Mouse (Mus musculus): ENCODE data around the gene Lrrc8c. TPM values are rescaled to one million over a fixed set of nuclear protein-coding genes. Genes with fewer than 3 reads are reported as not detected.

Lrrc8c gene
- polyA plus RNA-seq, 1 experiment from 2014 or later: 15.7 TPM

- no peak for DNase-seq (ENCODE audit: low spot score)
- WGBS: 87% methylated on average over 6 of the region's 6 CpGs
- Histone ChIP-seq H3K27me3 (ENCODE audit: control insufficient read depth, insufficient read depth, low read length) (no peaks in the 10 kb centered on the region), H3K9me3 (ENCODE audit: control insufficient read depth, low read length) (no peaks in the 10 kb centered on the region), H3K36me3 (ENCODE audit: control insufficient read depth, insufficient read depth, low read length) (no peaks in the 10 kb centered on the region), H3K9ac (ENCODE audit: low read depth, low read length) (no peak overlapping the region), H3K4me3 (ENCODE audit: low read depth, low read length) (no peak overlapping the region), H3K4me2 (replicated peaks; ENCODE audit: low read depth, low read length) (no peak overlapping the region), H3K4me1 (replicated peaks; ENCODE audit: control insufficient read depth, insufficient read depth, low read length) (no peaks in the 10 kb centered on the region), H3K27ac (ENCODE audit: low read depth, low read length) (no peak overlapping the region)
- no peak for ATAC-seq (ENCODE audit: low FRiP score)
These were observed 37.1 kb downstream of the Lrrc8c start for GRCm38 (mm10) chr5:105556291-105556690.

- no peaks in the 10 kb centered on the region for H3K36me3 ChIP-seq (ENCODE audit: control insufficient read depth, insufficient read depth, low read length)
- ATAC-seq (ENCODE audit: low FRiP score) (no peak), DNase-seq (ENCODE audit: low spot score) (no peak)
- no peak overlapping the region for H3K4me3 ChIP-seq (ENCODE audit: low read depth, low read length)
- no peak overlapping the region for H3K9ac ChIP-seq (ENCODE audit: low read depth, low read length)
- no peaks in the 10 kb centered on the region for H3K4me1 ChIP-seq (replicated peaks; ENCODE audit: control insufficient read depth, insufficient read depth, low read length)
- no peak overlapping the region for H3K4me2 ChIP-seq (replicated peaks; ENCODE audit: low read depth, low read length)
- H3K27ac ChIP-seq (ENCODE audit: low read depth, low read length): no peak overlapping the region
- H3K9me3 ChIP-seq (ENCODE audit: control insufficient read depth, low read length): no peaks in the 10 kb centered on the region
- WGBS: 94% methylated on average over 3 of the region's 3 CpGs
- H3K27me3 ChIP-seq (ENCODE audit: control insufficient read depth, insufficient read depth, low read length): no peaks in the 10 kb centered on the region
These were observed 38.2 kb downstream of the Lrrc8c start for GRCm38 (mm10) chr5:105557346-105557745.

GRCm38 (mm10) chr5:105557777-105558240 lies 38.6 kb downstream of the Lrrc8c start:
- Histone ChIP-seq H3K9ac (ENCODE audit: low read depth, low read length) (no peak overlapping the region), H3K4me3 (ENCODE audit: low read depth, low read length) (no peak overlapping the region), H3K27ac (ENCODE audit: low read depth, low read length) (no peak overlapping the region), H3K4me2 (replicated peaks; ENCODE audit: low read depth, low read length) (no peak overlapping the region), H3K9me3 (ENCODE audit: control insufficient read depth, low read length) (no peaks in the 10 kb centered on the region), H3K36me3 (ENCODE audit: control insufficient read depth, insufficient read depth, low read length) (no peaks in the 10 kb centered on the region), H3K4me1 (replicated peaks; ENCODE audit: control insufficient read depth, insufficient read depth, low read length) (no peaks in the 10 kb centered on the region), H3K27me3 (ENCODE audit: control insufficient read depth, insufficient read depth, low read length) (no peaks in the 10 kb centered on the region)
- no peak for DNase-seq (ENCODE audit: low spot score)
- ATAC-seq (ENCODE audit: low FRiP score): no peak
- 73% methylated on average over 4 of the region's 4 CpGs for WGBS

- Histone ChIP-seq H3K9ac (ENCODE audit: low read depth, low read length) (no peak overlapping the region), H3K9me3 (ENCODE audit: control insufficient read depth, low read length) (no peaks in the 10 kb centered on the region), H3K4me2 (replicated peaks; ENCODE audit: low read depth, low read length) (no peak overlapping the region), H3K36me3 (ENCODE audit: control insufficient read depth, insufficient read depth, low read length) (no peaks in the 10 kb centered on the region), H3K4me3 (ENCODE audit: low read depth, low read length) (no peak overlapping the region), H3K27ac (ENCODE audit: low read depth, low read length) (no peak overlapping the region), H3K27me3 (ENCODE audit: control insufficient read depth, insufficient read depth, low read length) (no peaks in the 10 kb centered on the region), H3K4me1 (replicated peaks; ENCODE audit: control insufficient read depth, insufficient read depth, low read length) (no peaks in the 10 kb centered on the region)
- 92% methylated on average over 4 of the region's 4 CpGs for WGBS
- no peak for DNase-seq (ENCODE audit: low spot score)
- ATAC-seq (ENCODE audit: low FRiP score): no peak
These were observed 39.3 kb downstream of the Lrrc8c start for GRCm38 (mm10) chr5:105558517-105558916.

- Histone ChIP-seq H3K27me3 (ENCODE audit: control insufficient read depth, insufficient read depth, low read length) (no peaks in the 10 kb centered on the region), H3K9me3 (ENCODE audit: control insufficient read depth, low read length) (no peaks in the 10 kb centered on the region), H3K4me1 (replicated peaks; ENCODE audit: control insufficient read depth, insufficient read depth, low read length) (no peaks in the 10 kb centered on the region), H3K4me2 (replicated peaks; ENCODE audit: low read depth, low read length) (no peak overlapping the region), H3K9ac (ENCODE audit: low read depth, low read length) (no peak overlapping the region), H3K4me3 (ENCODE audit: low read depth, low read length) (no peak overlapping the region), H3K36me3 (ENCODE audit: control insufficient read depth, insufficient read depth, low read length) (no peaks in the 10 kb centered on the region), H3K27ac (ENCODE audit: low read depth, low read length) (no peak overlapping the region)
- ATAC-seq (ENCODE audit: low FRiP score): no peak
- DNase-seq (ENCODE audit: low spot score): no peak
These were observed 42.7 kb downstream of the Lrrc8c start for GRCm38 (mm10) chr5:105561926-105562325.

GRCm38 (mm10) chr5:105564761-105565160 lies 45.6 kb downstream of the Lrrc8c start:
- no peak overlapping the region for H3K9ac ChIP-seq (ENCODE audit: low read depth, low read length)
- H3K9me3 ChIP-seq (ENCODE audit: control insufficient read depth, low read length): no peaks in the 10 kb centered on the region
- no peaks in the 10 kb centered on the region for H3K36me3 ChIP-seq (ENCODE audit: control insufficient read depth, insufficient read depth, low read length)
- H3K27ac ChIP-seq (ENCODE audit: low read depth, low read length): no peak overlapping the region
- 92% methylated on average over 4 of the region's 4 CpGs for WGBS
- H3K4me1 ChIP-seq (replicated peaks; ENCODE audit: control insufficient read depth, insufficient read depth, low read length): no peaks in the 10 kb centered on the region
- no peaks in the 10 kb centered on the region for H3K27me3 ChIP-seq (ENCODE audit: control insufficient read depth, insufficient read depth, low read length)
- H3K4me3 ChIP-seq (ENCODE audit: low read depth, low read length): no peak overlapping the region
- no peak overlapping the region for H3K4me2 ChIP-seq (replicated peaks; ENCODE audit: low read depth, low read length)
- DNase-seq (ENCODE audit: low spot score) (no peak), ATAC-seq (ENCODE audit: low FRiP score) (no peak)

GRCm38 (mm10) chr5:105565824-105566223 lies 46.6 kb downstream of the Lrrc8c start:
- Histone ChIP-seq H3K27me3 (ENCODE audit: control insufficient read depth, insufficient read depth, low read length) (no peaks in the 10 kb centered on the region), H3K4me2 (replicated peaks; ENCODE audit: low read depth, low read length) (no peak overlapping the region), H3K36me3 (ENCODE audit: control insufficient read depth, insufficient read depth, low read length) (no peaks in the 10 kb centered on the region), H3K27ac (ENCODE audit: low read depth, low read length) (no peak overlapping the region), H3K4me3 (ENCODE audit: low read depth, low read length) (no peak overlapping the region), H3K9me3 (ENCODE audit: control insufficient read depth, low read length) (no peaks in the 10 kb centered on the region), H3K9ac (ENCODE audit: low read depth, low read length) (no peak overlapping the region), H3K4me1 (replicated peaks; ENCODE audit: control insufficient read depth, insufficient read depth, low read length) (no peaks in the 10 kb centered on the region)
- 82% methylated on average over 4 of the region's 4 CpGs for whole genome bisulfite sequencing
- no peak for ATAC-seq (ENCODE audit: low FRiP score)
- DNase-seq (ENCODE audit: low spot score): no peak

- WGBS: 72% methylated on average over 7 of the region's 7 CpGs
- no peaks in the 10 kb centered on the region for H3K4me1 ChIP-seq (replicated peaks; ENCODE audit: control insufficient read depth, insufficient read depth, low read length)
- no peak for DNase-seq (ENCODE audit: low spot score)
- H3K27ac ChIP-seq (ENCODE audit: low read depth, low read length): no peak overlapping the region
- H3K36me3 ChIP-seq (ENCODE audit: control insufficient read depth, insufficient read depth, low read length): no peaks in the 10 kb centered on the region
- H3K4me3 ChIP-seq (ENCODE audit: low read depth, low read length): no peak overlapping the region
- no peak overlapping the region for H3K9ac ChIP-seq (ENCODE audit: low read depth, low read length)
- no peaks in the 10 kb centered on the region for H3K9me3 ChIP-seq (ENCODE audit: control insufficient read depth, low read length)
- H3K27me3 ChIP-seq (ENCODE audit: control insufficient read depth, insufficient read depth, low read length): no peaks in the 10 kb centered on the region
- H3K4me2 ChIP-seq (replicated peaks; ENCODE audit: low read depth, low read length): no peak overlapping the region
- ATAC-seq (ENCODE audit: low FRiP score): no peak
These were observed 47.7 kb downstream of the Lrrc8c start for GRCm38 (mm10) chr5:105566852-105567412.

- 75% methylated on average over 6 of the region's 6 CpGs for WGBS
- Histone ChIP-seq H3K4me3 (ENCODE audit: low read depth, low read length) (no peak overlapping the region), H3K27me3 (ENCODE audit: control insufficient read depth, insufficient read depth, low read length) (no peaks in the 10 kb centered on the region), H3K9me3 (ENCODE audit: control insufficient read depth, low read length) (no peaks in the 10 kb centered on the region), H3K9ac (ENCODE audit: low read depth, low read length) (no peak overlapping the region), H3K27ac (ENCODE audit: low read depth, low read length) (no peak overlapping the region), H3K4me1 (replicated peaks; ENCODE audit: control insufficient read depth, insufficient read depth, low read length) (no peaks in the 10 kb centered on the region), H3K4me2 (replicated peaks; ENCODE audit: low read depth, low read length) (no peak overlapping the region), H3K36me3 (ENCODE audit: control insufficient read depth, insufficient read depth, low read length) (no peaks in the 10 kb centered on the region)
- DNase-seq (ENCODE audit: low spot score) (no peak), ATAC-seq (ENCODE audit: low FRiP score) (no peak)
These were observed 49.0 kb downstream of the Lrrc8c start for GRCm38 (mm10) chr5:105568043-105568747.
